Mouse (Mus musculus) inflammation-experienced regulatory T-cells, adult 16 weeks (primary cell): ENCODE measurements around the gene Ndufs7. TPM values are rescaled to one million over a fixed set of nuclear protein-coding genes. Genes with fewer than 3 reads are reported as not detected.

Experiments used
- polyA plus RNA-seq: library from polyadenylated mRNA; unstranded; fragments of 100-300 nt; shearing (Covaris generic); gene quantifications from one replicate; pipeline ENCODE4 v1.2.1, GENCODE M21; 2017

The Ndufs7 gene
- polyA plus RNA-seq, result 305 TPM

GRCm38 (mm10) chr10:80248971-80249640, at the start of gene Ndufs7:
Gene Ndufs7, plus strand, starts transcription at chr10:80249121.

GRCm38 (mm10) chr10:80226416-80227165, 22.3 kb upstream of the Ndufs7 start, which contains the start of gene Mum1:
Gene Mum1, plus strand, starts transcription at chr10:80226434.

GRCm38 (mm10) chr10:80260642-80261584, 12.0 kb downstream of the Ndufs7 start, which contains the start of the genes Gamt and Dazap1:
Gene Gamt, minus strand, starts transcription at chr10:80261012.
Gene Dazap1, plus strand, starts transcription at chr10:80261486.

GRCm38 (mm10) chr10:80292251-80293146, 43.6 kb downstream of the Ndufs7 start, which contains the start of gene Rps15:
Gene Rps15, plus strand, starts transcription at chr10:80292453.

GRCm38 (mm10) chr10:80295618-80296425, 46.9 kb downstream of the Ndufs7 start, which contains the start of gene Apc2:
Gene Apc2, plus strand, starts transcription at chr10:80295977.

Other genes starting within 250 kb of the Ndufs7 start
- 974 TPM for gene Arhgap45, start 232.5 kb upstream of the Ndufs7 start, polyA plus RNA-seq
- 210 TPM for gene Polr2e, start 209.3 kb upstream of the Ndufs7 start, polyA plus RNA-seq
- gene Gpx4, start 202.0 kb upstream of the Ndufs7 start, polyA plus RNA-seq, result 569 TPM
- 84.3 TPM for gene Sbno2, start 143.6 kb upstream of the Ndufs7 start, polyA plus RNA-seq
- gene Stk11, start 133.3 kb upstream of the Ndufs7 start, polyA plus RNA-seq, result 11.9 TPM
- gene Atp5d, start 110.5 kb upstream of the Ndufs7 start, polyA plus RNA-seq, result 434 TPM
- 2.9 TPM for gene Cbarp, start 108.3 kb upstream of the Ndufs7 start, polyA plus RNA-seq
- 1.7 TPM for gene Midn, start 100.8 kb upstream of the Ndufs7 start, polyA plus RNA-seq
- 199 TPM for gene Cirbp, start 83.1 kb upstream of the Ndufs7 start, polyA plus RNA-seq
- 21.6 TPM for gene 1600002K03Rik, start 76.2 kb upstream of the Ndufs7 start, polyA plus RNA-seq
- 0.22 TPM for gene Efna2, start 69.6 kb upstream of the Ndufs7 start, polyA plus RNA-seq
- gene Mum1, start 22.7 kb upstream of the Ndufs7 start, polyA plus RNA-seq, result 145 TPM
- 1.6 TPM for gene Gamt, start 11.9 kb downstream of the Ndufs7 start, polyA plus RNA-seq
- 53.8 TPM for gene Dazap1, start 12.4 kb downstream of the Ndufs7 start, polyA plus RNA-seq
- gene Rps15, start 43.3 kb downstream of the Ndufs7 start, polyA plus RNA-seq, result 794 TPM
- gene Apc2, start 46.9 kb downstream of the Ndufs7 start, polyA plus RNA-seq, result 0.40 TPM
- 87.1 TPM for gene 2310011J03Rik, start 71.4 kb downstream of the Ndufs7 start, polyA plus RNA-seq
- 26.3 TPM for gene Pcsk4, start 80.4 kb downstream of the Ndufs7 start, polyA plus RNA-seq
- not detected for gene Reep6, start 80.8 kb downstream of the Ndufs7 start, polyA plus RNA-seq
- not detected for gene Adamtsl5, start 99.3 kb downstream of the Ndufs7 start, polyA plus RNA-seq
- not detected for gene Plk5, start 107.3 kb downstream of the Ndufs7 start, polyA plus RNA-seq
- gene Mex3d, start 138.5 kb downstream of the Ndufs7 start, polyA plus RNA-seq, result 0.29 TPM
- 34.4 TPM for gene Mbd3, start 150.4 kb downstream of the Ndufs7 start, polyA plus RNA-seq
- gene Uqcr11, start 157.7 kb downstream of the Ndufs7 start, polyA plus RNA-seq, result 258 TPM
- 31.6 TPM for gene Tcf3, start 184.5 kb downstream of the Ndufs7 start, polyA plus RNA-seq
- not detected for gene Onecut3, start 245.7 kb downstream of the Ndufs7 start, polyA plus RNA-seq